Mouse (Mus musculus) G1E-ER4 (cell line): Measurements from ENCODE around the gene Rsph9. TPM values are rescaled to one million over a fixed set of nuclear protein-coding genes. Genes with fewer than 3 reads are reported as not detected.

Experiments used
- GATA1 ChIP-seq: IDR thresholded peaks from one replicate; pipeline ENCODE4 v1.8.0; 2012; ENCODE audit warnings: low read length, inconsistent platforms
- polyA plus RNA-seq: library from polyadenylated mRNA; stranded (reverse); fragments of >175 nt; gene quantifications from 2 replicates; pipeline ENCODE4 v1.2.3, GENCODE M21; 2012

The Rsph9 gene
- polyA plus RNA-seq, 1 experiment: not detected

GRCm38 (mm10) chr17:46159236-46159635 is 15.2 kb upstream of the Rsph9 start:
- TF ChIP-seq GATA1: no peak

- no peak for TF ChIP-seq GATA1
These were observed 13.1 kb upstream of the Rsph9 start for GRCm38 (mm10) chr17:46157131-46157530.

- TF ChIP-seq GATA1: no peak
These were observed 12.7 kb upstream of the Rsph9 start for GRCm38 (mm10) chr17:46156680-46157079.

- no peak for TF ChIP-seq GATA1
These were observed 10.3 kb upstream of the Rsph9 start for GRCm38 (mm10) chr17:46154336-46154735.

- TF ChIP-seq GATA1: no peak
These were observed 9.1 kb upstream of the Rsph9 start, which contains the start of gene Mad2l1bp for GRCm38 (mm10) chr17:46152847-46153782. Gene Mad2l1bp, minus strand, starts transcription at chr17:46153553.

- no peak for TF ChIP-seq GATA1
These were observed 4.1 kb downstream of the Rsph9 start for GRCm38 (mm10) chr17:46139872-46140271.

GRCm38 (mm10) chr17:46138563-46139236 is 5.3 kb downstream of the Rsph9 start:
- TF ChIP-seq GATA1: no peak

GRCm38 (mm10) chr17:46132862-46133261 is 11.2 kb downstream of the Rsph9 start:
- no peak for TF ChIP-seq GATA1

GRCm38 (mm10) chr17:46132058-46132718 is 11.8 kb downstream of the Rsph9 start:
- TF ChIP-seq GATA1: no peak

GRCm38 (mm10) chr17:46129741-46130498 is 14.1 kb downstream of the Rsph9 start:
- TF ChIP-seq GATA1: no peak

GRCm38 (mm10) chr17:46127814-46128493 is 16.1 kb downstream of the Rsph9 start:
- TF ChIP-seq GATA1: no peak

- no peak for TF ChIP-seq GATA1
These were observed 17.4 kb downstream of the Rsph9 start for GRCm38 (mm10) chr17:46126608-46127007.

GRCm38 (mm10) chr17:46123953-46124700 is 19.9 kb downstream of the Rsph9 start:
- TF ChIP-seq GATA1: no peak

- no peak for TF ChIP-seq GATA1
These were observed 20.7 kb downstream of the Rsph9 start for GRCm38 (mm10) chr17:46123285-46123684.
